Mouse (Mus musculus): ENCODE results near the gene Ndufs3.

Ndufs3 gene

GRCm38 (mm10) chr2:90904076-90904855 is at the start of gene Ndufs3, which contains the start of gene Kbtbd4:
Gene Ndufs3 (minus strand): TSS chr2:90904827.
Gene Kbtbd4 (plus strand): TSS chr2:90904740.
- DNase-seq (ENCODE audit: low read depth, low spot score), result peak; percentile 96

- no peak for DNase-seq (ENCODE audit: low read depth, low spot score)
Observed at GRCm38 (mm10) chr2:90953461-90953860, 48.8 kb upstream of the Ndufs3 start.

DNA sequence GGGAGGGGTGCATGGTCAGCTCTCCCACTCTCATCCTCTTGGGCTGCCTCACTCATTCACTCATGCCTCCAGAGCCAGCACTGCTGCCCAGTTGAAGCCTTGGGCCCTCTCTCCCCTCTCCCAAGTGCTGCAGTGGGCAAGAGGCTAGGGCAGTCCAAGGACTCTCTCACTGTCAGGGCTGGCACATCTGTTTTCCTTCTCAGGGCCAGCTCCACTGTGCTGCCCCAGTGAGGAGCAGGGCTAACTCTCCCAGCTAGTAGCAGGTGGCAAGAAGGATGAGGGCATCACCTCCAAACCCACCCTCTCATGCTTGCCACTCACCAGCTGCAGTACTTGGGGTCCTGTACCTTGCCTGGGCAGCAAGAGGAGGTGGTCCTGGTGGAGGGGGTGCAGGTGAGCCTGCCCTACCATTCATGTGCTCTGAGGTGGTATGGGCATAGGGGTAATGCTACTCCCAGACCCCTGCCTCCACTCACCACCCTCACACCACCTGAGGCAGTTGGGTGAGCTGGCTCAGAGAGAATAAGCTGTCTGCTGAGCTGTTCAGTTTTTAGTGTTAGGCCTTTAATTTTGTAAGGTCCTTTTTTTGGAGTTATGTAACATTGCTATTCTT is 46.1 kb upstream of the Ndufs3 start:
- DNase-seq (ENCODE audit: low read depth, low spot score), result no peak

- DNase-seq (ENCODE audit: low read depth, low spot score), result no peak
Observed at GRCm38 (mm10) chr2:90950149-90950548, 45.5 kb upstream of the Ndufs3 start.

GRCm38 (mm10) chr2:90941744-90942143 is 37.1 kb upstream of the Ndufs3 start:
- no peak for DNase-seq (ENCODE audit: low read depth, low spot score)

- peak; percentile 90 for DNase-seq (ENCODE audit: low read depth, low spot score)
Observed at GRCm38 (mm10) chr2:90940233-90941229, 35.9 kb upstream of the Ndufs3 start, which contains the start of gene Celf1. Gene Celf1 (plus strand): TSS chr2:90940382.

GRCm38 (mm10) chr2:90939750-90940149 is 35.1 kb upstream of the Ndufs3 start:
- no peak for DNase-seq (ENCODE audit: low read depth, low spot score)

GRCm38 (mm10) chr2:90938362-90938761 is 33.7 kb upstream of the Ndufs3 start:
- DNase-seq (ENCODE audit: low read depth, low spot score), result no peak

GRCm38 (mm10) chr2:90932273-90932672 is 27.6 kb upstream of the Ndufs3 start:
- no peak for DNase-seq (ENCODE audit: low read depth, low spot score)

- DNase-seq (ENCODE audit: low read depth, low spot score), result no peak
Observed at GRCm38 (mm10) chr2:90931829-90932228, 27.2 kb upstream of the Ndufs3 start.

DNA sequence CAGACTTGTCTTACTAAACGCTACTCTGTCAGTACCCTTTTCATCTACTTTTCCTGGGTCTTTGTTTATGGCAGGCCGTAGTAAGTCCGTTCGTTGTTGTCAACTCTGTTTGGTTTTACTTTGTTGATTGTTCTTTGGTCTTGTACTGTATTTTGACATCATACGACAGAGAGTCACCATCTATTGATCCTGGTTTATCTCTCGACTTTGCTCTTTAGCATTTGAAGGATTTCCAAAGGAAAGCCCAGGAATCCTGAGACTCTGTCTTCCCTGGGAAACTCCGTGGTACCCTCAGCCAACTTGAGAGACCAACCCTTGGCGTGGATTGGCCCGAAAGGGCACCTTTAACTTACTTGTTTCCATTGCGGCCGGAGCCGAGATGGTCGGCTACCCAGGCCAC is 23.9 kb upstream of the Ndufs3 start:
- DNase-seq (ENCODE audit: low read depth, low spot score), result no peak

- no peak for DNase-seq (ENCODE audit: low read depth, low spot score)
Observed at GRCm38 (mm10) chr2:90922636-90923035, 18.0 kb upstream of the Ndufs3 start.

DNA sequence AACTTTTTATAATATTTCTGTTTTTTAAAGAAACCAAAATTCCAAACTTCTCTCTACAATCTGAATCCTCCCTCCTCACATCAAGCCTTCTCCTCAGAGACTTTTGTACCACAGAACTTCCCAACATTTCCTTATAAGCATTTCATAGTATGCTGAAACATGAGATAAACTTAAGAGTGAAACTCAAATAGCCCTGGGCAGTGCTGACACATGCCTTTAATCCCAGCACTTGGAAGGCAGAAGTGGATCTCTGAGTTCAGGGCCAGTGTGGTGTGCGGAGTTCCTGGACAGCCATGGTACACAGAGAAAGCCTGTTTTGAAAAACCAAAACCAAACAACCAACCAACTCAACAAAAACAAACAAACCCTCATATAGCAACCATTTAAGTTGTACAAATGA is 16.6 kb upstream of the Ndufs3 start:
- no peak for DNase-seq (ENCODE audit: low read depth, low spot score)

DNA sequence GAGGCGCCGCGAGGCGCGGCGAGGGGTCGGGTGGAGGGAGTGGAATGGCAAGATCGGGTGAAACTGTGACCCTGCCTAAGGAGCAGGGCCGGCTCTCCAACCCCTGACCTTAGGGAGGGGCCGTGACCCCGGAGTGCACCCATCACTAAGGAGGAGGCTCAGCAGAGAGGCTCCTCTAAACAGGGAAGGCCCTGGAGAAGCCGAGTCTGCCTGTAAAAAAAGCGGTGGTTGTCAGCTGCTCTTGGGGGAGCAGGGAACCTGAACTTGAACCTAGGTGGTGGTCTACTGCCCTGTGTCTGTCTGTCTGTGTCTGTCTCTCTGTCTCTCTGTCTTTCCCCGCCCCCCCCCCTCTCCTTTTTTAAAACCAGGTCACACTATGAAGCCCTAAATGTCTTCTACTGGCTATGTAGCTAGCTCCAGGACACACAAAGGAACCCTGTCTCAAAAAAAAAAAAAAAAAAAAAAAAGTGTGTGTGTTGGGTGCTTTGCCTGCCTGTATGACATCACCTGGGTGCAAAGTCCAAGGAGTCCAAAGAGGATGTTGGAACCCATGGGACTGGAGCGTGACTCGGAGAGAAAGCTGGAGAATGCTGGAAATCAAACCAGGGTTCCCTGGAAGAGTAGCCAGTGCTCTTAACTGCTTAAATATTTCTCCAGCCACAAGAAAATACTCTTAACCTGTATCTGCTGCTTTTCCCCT is 13.5 kb upstream of the Ndufs3 start:
- DNase-seq (ENCODE audit: low read depth, low spot score), result peak; percentile 30

- DNase-seq (ENCODE audit: low read depth, low spot score), result peak; percentile 81
Observed at GRCm38 (mm10) chr2:90917233-90917998, 12.8 kb upstream of the Ndufs3 start.

GRCm38 (mm10) chr2:90916560-90917232 is 12.1 kb upstream of the Ndufs3 start:
- DNase-seq (ENCODE audit: low read depth, low spot score), result no peak

DNA sequence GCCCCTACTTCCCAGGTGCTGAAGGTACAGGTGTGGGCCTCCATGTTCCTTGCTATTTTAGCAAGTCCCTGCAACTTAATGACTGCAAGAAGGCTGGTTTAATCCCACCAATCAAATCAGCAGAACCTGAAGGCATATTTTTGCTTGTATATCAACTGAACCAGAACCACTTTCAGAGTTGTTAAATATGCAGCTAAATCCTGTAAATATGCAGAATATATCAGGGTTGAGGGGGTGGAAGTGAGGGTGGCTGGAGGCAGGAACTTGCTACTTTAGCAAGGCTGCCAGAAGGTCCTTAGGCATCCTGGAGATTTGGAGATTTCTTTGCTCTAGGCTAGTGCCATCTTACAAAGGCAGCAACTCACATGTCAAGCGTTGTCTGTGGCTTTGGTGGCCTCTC is 10.9 kb upstream of the Ndufs3 start:
- peak; percentile 45 for DNase-seq (ENCODE audit: low read depth, low spot score)

DNA sequence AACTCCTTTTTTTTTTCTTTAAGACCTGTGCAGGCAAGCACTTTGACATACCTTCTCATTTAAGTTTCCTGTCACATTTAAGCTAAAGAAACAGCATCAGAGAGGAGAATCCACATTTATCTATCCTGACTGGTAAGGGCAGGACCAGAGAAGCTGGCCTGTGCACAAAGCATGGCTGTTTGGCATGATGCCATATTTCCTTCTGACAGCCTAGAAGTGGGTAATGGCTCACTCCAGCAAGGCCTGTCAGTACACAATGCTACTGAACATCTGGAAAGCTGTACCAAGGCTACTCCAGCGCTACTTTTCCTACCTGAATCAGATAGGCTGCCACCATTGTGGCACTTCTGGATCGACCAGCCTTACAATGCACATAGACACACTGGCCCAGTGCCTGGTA is 9.0 kb upstream of the Ndufs3 start:
- DNase-seq (ENCODE audit: low read depth, low spot score), result no peak

DNA sequence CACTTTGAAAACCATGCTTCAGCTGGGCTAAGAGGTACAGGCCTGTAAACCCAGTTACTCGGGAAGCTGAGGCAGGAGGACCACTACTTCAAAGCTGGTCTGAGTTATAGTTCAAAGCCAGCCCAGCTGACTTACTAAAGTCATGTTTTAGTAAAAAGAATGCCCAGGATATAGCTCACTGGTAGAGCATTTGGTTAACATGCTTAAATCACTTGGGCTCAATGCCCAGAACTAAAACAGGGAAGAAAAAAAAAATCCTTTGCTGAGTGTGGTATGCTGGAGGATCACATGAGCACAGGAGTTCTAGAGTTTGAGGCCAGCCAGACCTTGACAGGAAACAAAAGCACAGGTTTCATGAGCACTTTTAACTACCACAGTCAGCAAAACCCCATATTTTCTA is 7.0 kb upstream of the Ndufs3 start:
- DNase-seq (ENCODE audit: low read depth, low spot score), result no peak

GRCm38 (mm10) chr2:90910861-90911260 is 6.2 kb upstream of the Ndufs3 start:
- no peak for DNase-seq (ENCODE audit: low read depth, low spot score)
